Mouse (Mus musculus) ES-E14 (cell line): ENCODE results near the gene Msmb.

ENCODE experiments used
- CHD2 ChIP-seq: IDR thresholded peaks from 2 replicates; pipeline ENCODE4 v1.6.1; 2014; ENCODE audit warnings: mild to moderate bottlenecking, low read depth, low read length, inconsistent platforms
- HCFC1 ChIP-seq: IDR thresholded peaks from 2 replicates; pipeline ENCODE4 v1.6.1; 2012; ENCODE audit warnings: low read length, inconsistent platforms, borderline replicate concordance; ENCODE audit not compliant: insufficient read depth
- MAFK ChIP-seq: IDR thresholded peaks from 2 replicates; pipeline ENCODE4 v1.6.1; 2014; ENCODE audit warnings: mild to moderate bottlenecking, low read depth, low read length, inconsistent platforms; ENCODE audit not compliant: insufficient read depth
- ZC3H11A ChIP-seq: IDR thresholded peaks from 2 replicates; pipeline ENCODE4 v1.6.1; 2012; ENCODE audit warnings: low read depth, mild to moderate bottlenecking, inconsistent platforms, low read length, borderline replicate concordance
- ZNF384 ChIP-seq: IDR thresholded peaks from 2 replicates; pipeline ENCODE4 v1.6.1; 2012; ENCODE audit warnings: low read depth, low read length, inconsistent platforms

- TF ChIP-seq ZC3H11A: no peak
- TF ChIP-seq CHD2: no peak
- TF ChIP-seq MAFK: no peak
- TF ChIP-seq ZNF384: no peak
- no peak for TF ChIP-seq HCFC1
These were observed 42.9 kb upstream of the Msmb start for GRCm38 (mm10) chr14:32098951-32099350.
